Mouse (Mus musculus) natural killer cell, adult 2 months (primary cell): ENCODE measurements at regions not wholly inside any gene's neighbourhood (a gene's known extent, or its start where the extent isn't known, plus 50 kb on each side); places are given as distances from the start of the nearest gene placed in this dataset.

ENCODE experiments used
- DNase-seq, 2 experiments: peaks; one replicate each; pipeline ENCODE4 v3.0.0; 2022; ENCODE audit warnings: low spot score in 2 of 2

DNA sequence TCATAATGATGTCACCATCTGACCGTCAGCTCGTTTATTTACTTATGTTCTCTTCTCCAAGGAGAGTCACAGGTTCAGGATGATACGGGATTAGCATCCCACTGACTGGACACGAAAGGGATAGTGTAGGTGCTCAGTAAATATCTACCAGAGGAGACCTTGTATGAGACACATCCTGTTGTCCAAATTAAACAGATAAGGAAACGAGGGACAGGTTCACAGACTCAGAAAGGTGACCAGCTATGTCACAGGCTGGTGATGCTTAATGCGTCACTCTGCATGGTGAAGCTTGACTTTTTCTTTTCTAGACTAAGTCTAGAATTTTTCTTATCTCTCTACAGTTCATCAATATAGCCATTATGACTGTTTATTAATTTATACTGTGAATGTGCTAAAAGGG is 235.2 kb upstream of the Sall1 start:
- DNase-seq = no peak

DNA sequence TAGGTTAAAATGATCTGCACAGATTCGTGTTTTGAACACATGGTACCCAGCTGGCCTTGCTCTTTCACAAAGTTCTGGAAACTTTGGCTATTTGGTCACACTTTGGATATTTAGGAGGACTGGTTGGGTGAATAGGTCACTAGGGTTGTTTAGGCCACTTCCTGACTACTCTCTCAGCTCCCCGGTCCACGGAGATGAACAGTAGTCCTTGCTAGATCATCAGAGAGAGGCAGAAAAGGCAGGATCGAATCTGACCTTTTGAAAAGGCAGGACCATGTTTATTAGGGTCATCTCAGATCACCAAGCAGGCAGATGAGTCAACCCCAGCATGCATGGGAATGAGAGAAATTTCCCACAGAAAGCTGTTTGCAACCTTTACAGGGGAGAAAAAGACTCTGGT is 229.3 kb upstream of the Sall1 start:
- DNase-seq = no peak

DNA sequence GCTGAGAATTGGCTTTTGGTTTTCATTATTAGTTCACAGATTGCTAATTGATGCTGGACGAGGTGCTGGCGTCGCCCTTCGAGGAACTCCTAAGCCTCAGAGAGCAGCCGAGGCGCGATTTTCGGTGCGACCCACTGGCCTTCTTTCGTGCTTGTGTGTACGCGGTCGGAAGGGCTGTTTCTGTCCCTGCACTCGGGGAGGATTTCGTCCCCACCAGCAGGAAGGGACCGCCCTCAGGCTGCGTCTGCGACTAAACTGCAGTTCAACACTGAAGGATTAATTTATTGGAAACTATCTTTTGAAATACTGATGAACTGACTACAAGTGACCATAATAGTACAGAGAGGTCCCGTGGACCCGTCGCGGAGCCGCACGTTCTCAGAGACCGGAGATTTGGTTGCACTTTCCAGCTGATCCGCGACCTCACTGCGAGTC is 228.4 kb upstream of the Sall1 start:
- DNase-seq = no peak

DNA sequence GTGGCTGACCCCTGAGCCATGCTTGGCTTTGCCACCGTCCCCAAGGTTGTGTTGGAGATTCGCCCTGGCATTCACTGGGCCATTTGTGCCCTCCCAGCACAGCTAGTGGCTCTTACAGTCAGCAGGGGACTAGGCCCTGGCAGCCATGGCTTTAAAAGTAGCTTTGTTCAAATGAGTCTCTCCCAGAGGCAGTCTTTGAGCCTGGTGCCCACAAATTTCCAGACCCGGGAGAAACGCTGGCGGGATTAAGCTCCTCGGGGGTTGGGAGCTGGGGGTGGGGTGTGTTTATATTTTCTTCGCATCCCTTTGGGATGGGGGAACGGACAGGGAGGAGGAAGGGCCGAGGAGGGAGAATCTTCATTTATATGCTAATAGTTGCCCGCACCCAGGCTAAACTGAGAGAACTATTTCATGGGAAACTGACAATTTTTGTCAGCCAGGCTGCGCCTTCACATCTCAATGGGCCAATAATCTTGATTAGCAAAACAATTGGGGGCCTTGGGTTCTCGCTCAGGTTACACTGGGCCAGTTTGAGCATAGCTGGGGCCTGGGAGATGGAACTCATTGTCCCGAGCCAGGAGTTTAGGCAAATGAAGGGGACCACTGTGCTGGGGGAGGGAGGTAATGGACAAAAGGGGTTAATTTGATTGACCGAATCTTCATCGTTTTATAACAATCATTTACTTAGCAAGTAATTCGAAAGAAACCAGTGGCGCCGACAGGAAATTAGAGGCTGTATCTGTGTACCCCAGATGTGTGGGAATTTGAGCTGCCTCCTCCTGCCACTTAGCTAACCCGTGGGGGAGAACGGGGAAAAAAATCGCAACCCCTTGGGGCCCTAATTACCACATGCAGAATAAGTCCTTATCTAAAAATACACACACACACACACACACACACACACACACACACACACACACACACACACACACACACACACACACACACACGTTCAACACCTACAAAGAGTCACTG is 227.7 kb upstream of the Sall1 start:
- DNase-seq = no peak

DNA sequence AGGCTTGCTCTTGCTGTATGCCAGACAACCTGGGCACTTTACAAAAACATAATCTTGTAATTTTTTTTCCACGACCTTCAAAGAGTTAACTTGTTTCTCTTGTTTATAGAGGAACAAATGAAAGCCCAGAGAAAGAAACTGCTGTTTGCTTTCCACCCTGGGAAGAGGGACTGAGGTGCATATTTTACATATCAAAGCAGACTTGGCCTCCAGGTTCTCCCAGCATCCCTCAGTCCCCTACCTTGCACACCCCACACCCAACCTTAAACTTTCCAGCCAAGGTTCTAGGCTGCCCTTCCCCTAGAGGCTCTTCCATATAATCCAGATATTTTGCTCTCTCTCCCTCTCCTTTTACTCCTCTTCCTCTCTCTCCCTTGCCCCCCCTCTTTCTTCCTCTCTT is 226.0 kb upstream of the Sall1 start:
- DNase-seq = no peak

DNA sequence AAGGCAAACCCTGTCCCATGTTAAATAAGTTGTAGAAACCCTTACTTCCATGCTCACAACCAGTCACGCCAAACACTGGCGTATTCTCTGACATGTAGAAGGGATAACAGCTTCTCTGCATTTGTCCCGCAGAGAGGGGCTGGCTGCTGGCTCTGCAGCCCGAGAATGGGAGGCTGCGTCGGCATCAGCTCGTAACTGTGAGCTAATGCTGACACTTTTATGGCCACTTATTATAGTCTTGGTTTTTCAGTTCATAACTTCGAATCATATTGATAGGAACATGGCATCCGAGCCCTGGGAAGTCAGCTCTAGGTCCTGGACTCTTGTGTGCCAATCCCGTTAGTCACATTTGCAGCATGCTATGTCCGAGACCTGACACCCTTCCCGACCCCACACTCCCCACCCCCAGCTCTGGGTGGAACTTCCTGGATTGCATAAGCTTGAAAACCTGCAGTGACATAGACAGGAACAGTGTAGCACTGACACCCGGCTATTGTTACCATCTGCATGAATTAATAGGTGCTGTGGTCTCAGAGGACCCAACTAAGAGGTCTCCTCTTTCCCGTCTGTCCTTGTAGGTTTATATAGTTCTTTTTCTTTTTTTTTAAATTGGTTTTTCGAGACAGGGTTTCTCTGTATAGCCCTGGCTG is 217.3 kb upstream of the Sall1 start:
- no peak for DNase-seq

DNA sequence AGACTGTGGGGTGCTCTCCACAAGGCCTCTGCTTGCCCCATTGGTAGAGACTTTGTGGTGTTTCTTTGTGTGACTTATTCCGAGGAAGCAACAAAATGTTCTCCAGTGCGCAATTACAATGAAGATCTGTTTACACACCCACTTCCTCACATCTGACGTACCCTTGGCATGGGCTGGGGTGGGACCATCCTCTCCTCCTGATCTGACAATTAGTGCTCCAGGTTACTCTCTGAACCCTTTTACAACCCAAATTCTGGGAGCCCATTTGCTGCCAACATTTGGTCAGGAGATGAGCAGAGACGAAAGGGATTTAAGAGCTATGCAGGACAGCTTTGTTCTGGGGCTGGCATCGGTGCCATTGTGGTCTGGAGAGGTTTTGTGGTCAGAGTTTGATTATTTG is 215.9 kb upstream of the Sall1 start:
- no peak for DNase-seq

DNA sequence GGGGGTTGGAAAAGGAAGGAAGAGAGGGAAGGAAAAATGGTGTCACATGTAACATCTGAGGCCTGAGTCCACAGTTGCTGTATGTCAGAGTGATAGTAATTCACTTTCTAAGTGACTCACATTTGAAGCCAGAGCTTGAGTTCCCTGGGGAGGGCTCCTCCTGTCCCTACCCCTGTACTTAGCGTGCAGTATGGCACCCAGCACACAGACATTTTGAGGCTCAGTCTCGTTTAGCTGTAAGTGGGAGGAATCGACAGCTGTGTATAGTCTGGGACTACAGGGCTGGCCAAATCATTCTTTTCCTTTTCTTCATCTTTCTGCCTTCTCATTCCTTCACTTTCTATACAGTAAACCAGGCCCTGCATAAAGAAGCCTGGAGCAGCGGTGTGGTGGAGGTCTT is 202.4 kb upstream of the Sall1 start:
- no peak for DNase-seq

DNA sequence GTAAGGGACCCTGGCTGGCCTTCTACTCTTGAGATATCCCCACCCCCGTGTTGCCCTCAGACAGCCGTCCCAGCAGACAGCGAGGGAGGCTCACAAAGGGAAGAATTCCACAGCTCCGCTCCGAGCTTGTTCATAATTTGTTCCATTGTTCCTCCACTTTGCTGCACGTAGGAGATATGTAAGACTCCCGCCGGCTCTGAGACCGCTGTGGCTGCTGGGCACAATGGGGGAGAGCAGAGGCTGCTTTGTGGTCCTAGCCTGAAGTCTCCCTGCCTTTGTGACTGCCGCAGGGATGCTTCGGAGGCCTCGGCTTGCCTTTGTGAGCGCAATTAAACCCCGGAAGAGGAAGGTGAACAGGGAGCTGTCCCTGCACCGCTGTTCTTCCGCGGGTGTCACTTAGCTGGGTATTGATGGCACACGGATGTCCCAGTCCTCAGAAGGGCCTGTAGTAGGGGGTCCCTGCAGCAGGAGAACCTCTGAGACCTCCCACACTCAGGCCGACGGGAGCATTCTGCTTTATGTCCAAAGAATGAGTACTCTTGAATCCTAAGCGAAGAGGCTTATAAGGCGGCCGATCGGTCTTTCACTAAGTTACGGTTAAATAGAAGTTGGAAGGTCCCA is 201.3 kb upstream of the Sall1 start:
- DNase-seq = no peak

DNA sequence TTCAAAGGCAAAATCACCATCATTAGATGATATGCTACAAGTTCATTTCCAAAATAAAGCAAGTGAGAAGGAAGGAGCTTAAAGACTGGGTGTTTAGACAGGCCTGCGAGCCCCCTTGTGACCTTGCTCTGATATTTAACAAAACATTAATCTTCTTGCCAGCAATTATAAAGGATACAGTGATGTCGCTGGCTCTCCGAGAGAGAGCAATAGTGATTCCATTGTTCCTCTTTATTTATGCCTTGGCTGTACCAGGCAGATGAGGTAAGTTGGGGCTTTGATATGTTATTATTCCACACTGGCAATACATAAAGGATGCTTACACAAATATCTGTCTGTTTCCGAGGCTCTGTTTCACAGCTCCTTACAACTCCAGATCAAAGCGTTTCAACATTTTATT is 197.7 kb upstream of the Sall1 start:
- no peak for DNase-seq

DNA sequence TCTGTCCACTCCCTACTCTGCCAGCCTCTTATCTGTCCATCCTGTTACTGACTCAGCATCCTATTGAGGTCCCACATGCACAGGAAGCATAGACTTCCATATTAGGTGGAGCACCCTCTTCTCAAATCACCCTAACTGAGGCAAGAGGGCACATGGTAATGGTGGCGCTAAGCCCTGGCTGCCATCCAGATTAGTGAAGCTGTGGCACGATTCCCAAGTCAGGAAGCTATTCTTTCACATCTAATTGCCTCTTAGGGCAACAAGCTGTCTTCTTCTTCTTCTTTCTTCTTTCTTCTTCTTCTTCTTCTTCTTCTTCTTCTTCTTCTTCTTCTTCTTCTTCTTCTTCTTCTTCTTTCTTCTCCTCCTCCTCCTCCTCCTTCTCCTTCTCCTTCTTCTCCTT is 195.7 kb upstream of the Sall1 start:
- DNase-seq = no peak

DNA sequence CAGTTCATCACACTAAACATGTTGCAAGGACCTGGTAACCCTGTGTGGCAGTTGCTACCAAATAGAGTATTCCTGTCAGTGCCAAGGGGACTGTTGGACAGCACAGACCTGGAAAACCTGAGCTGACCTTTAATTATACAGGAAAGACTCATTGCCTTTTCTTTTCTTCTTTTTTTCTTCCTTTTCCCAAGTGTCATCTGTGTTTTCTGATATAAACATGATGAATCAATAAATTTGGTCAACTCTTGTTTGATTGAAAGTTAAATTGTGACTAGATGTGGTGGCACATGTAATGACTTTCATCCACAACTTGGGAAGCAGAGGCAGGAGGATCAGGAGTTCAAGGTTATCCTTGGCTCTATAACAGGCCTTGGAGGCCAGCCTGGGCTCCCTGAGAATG is 190.1 kb upstream of the Sall1 start:
- DNase-seq = no peak

DNA sequence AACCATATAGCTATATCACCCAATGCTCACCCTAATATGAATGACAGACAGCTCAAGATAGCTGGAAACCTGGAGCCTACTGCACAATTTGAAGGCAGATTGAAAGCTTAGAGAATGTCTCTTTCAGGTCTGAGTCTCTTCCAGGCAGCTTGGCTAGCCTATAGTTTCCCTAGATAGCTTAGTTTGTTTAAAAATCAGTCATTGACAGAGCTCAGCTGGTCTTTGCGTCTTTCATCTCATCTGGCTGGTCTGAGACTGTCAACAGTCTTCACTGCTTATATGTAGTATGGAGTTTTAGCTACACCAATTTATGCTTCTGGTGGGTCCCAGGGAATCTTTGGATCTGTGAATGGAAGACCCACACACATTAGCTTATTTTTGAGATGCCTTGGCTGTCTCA is 188.4 kb upstream of the Sall1 start:
- no peak for DNase-seq

DNA sequence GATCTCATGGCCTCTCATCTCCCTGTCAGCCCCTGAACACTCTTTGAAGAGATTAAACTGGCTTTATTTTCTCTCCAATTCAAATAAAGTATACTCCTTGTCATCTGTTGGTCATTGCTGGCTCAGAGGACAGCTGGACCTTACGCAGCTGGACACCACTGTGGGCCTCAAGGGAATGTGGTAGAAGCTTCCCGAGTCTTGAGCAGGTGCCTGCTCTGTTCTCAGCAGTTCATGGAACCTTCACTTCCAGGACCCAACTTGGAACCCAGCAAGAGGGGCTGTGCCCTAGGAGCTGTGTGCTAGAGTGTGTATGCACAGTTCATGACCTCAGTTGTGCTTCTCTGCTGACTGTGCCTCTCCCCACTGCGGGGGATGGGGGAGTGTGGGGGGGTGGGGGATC is 185.2 kb upstream of the Sall1 start:
- DNase-seq = no peak

DNA sequence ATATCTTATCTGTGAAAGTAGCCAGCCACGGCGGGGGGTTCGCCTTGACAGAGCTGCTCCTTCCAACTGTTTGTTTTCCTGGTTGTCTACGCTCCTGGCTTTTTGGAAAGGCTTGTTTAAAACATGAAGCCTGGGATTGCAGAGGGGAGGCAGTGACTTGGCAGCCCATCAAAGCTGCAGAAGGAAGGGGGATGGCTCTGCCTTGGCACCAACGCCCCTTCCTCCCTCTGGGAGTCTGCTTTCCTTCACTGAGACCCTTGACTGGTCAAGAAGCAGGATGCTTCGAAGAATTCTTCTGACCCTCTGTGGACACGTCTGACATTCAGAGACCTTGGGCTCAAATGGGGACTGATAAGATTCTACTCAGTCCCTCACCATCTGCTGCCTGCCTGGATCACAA is 176.9 kb upstream of the Sall1 start:
- no peak for DNase-seq

DNA sequence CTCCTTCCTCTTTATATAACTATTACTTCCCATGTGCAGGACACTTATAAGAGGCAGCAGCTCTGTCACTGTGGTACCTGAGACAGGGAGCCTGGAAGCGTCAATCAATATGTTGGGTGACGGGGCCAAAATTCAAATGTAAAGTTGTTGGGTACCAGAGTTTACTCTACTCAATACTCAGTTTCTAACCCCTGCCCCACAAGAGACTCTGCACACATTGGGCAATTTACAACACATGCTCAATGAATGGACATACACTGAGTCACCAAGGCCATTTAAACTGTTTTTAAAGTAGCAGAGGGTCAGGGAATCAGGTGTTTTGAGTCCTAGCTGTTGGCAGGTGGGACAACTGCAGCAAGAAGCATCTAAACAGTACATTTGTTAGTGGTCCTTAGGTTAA is 176.4 kb upstream of the Sall1 start:
- no peak for DNase-seq

DNA sequence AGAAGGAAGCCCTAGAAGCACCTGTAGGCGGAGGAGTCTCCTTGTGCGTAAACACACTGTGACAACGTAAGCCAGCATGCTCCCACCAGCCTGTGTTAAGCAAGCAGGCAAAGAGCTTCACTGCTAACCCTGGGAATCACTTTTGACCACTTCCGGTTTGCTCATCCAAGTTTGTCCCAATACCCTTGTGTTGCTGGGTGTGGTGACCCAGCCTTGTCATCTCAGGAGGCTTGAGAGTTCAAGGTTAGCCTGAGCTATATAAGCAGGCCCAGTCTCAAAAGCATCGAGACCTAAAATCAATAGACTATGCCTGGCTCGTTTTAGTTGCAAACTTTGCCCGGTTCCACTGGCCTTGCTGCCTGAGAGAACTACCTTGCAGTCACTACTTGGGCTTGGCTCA is 175.2 kb upstream of the Sall1 start:
- no peak for DNase-seq

DNA sequence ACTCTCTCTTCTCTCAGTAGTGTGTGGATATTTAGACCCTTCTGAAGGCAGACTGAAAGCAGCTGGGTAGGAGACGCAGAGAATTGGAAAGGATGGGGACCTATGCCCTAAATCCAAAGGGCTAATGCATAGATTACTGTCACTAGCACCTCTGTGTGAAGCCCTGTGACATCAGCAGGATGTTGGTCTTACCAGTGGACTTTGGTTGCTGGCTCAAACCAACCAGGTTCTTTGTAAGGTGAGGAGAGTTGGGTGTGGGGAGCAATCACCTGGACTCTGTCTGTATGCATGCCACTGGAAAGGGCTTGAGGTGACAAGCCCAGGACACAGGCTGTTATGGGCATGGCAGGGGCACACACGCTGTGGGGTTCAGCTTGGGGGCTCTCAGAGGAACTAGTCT is 173.7 kb upstream of the Sall1 start:
- DNase-seq = no peak

DNA sequence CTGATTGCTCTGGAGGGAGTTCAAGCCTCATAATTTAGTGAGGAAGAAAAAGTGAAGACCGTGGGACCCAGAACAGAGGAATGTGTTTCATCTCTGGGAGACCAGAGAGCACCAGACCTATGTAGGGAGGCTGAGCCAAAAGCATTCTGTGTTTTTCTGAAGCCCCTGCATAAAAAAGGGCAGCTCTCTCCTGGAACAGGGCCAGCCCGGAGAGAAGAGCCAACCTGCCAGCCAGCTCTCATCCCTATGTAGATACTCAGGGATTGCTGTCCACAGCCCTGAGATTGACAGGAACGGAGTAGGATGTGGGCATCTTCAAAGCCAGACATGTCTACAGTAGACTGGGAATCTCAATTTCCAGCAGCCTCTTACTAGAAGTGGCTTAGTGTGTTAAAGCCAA is 168.0 kb upstream of the Sall1 start:
- no peak for DNase-seq

DNA sequence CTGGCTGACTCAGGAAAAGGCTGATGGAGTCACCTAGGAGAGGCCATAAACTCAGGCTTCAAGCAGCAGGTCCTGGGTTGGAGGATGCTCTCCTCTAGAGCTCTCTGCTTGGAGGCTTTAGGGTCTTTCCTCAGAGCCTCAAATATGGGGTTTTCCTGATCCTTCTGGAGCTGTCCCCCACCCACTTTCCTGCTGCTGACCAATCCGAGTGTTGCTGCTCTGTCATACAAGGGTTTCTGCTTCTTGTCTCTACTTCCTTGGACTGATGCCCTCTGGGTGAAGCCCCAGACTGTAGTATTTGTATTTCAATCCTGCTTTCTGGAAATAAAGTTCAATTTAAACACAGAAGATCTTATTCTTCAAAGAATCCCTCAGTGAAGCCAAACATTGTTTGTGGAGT is 166.7 kb upstream of the Sall1 start:
- no peak for DNase-seq

DNA sequence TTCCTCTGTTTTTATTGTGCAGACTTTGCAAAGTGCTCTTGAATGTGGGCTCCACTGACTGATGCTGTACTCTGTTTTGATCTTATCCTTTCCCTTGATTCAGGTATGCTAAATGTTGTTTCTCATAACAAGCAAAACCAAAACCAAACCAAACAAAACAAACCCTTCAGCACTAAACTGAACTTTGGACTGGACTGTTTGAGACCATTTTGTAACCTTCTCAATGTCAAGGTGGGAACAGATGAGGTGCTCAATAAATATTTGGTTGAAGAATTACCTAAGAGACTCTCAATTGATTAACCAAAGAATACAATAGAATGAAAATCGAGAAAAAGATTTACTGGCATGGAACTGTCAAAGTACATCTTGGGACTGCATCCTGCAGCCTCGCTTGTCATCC is 163.9 kb upstream of the Sall1 start:
- no peak for DNase-seq

DNA sequence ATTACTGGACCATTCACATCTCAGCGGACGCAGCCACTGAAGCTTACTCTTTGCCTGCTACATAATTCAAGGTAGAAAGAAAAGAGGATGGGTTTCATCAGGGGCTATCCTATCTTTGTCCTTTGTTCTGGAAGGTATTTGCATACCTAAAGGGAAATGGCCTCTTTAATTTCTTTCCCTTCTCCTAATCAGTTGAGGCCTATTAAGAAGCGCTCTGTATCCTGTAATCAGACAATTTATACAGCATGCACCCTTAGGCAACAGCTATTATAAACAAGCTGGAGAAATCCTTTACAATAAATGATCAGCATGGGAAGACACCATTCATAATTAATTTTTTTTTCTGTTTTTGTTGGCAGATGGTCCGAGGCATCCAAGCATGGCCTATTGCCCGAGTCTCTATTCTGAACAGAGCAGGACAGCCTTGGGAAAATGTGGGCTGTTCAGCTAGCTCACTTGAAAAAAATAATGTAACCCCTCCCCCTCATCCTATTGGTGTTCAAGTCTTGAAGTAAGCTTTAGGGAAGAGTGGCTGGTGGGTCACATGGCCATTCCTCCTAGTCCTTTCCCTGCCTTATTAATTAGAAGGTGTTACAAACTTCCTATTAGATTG is 158.6 kb upstream of the Sall1 start:
- DNase-seq = no peak

DNA sequence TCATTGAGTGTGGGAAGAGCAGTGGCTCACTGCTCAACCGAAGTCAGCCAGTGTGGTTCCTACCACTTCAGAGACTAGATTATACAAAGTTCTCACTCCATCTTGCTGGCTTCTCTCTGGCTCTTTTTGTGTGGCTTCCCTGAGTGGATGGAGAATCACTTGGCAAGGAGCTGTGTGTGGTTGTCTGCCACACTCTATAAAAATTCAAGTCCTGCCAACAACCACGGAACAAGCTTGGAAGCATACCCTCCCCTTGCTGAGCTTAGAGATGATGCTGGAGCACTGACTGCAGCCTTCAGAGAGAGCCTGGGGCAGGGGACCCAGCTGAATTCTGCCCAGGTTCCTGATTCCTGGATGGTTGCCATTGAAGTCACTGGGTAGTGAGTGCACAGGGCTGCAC is 156.3 kb upstream of the Sall1 start:
- DNase-seq = no peak
